Mouse (Mus musculus): Measurements from ENCODE around the gene Pde4b. TPM values are rescaled to one million over a fixed set of nuclear protein-coding genes. Genes with fewer than 3 reads are reported as not detected.

The Pde4b gene
- polyA plus RNA-seq, 1 experiment from 2014 or later, result 6.2 TPM

- DNase-seq (ENCODE audit: low spot score), result no peak
- no peak overlapping the region for H3K4me3 ChIP-seq
- no peaks in the 10 kb centered on the region for H3K36me3 ChIP-seq
- H3K9me3 ChIP-seq (replicated peaks), result no peaks in the 10 kb centered on the region
- 94% methylated on average over 4 of the region's 4 CpGs for WGBS
- no peak overlapping the region for H3K27ac ChIP-seq
- peaks cover 32% of the 10 kb centered on the region for H3K27me3 ChIP-seq (ENCODE audit: low read depth, poor library complexity, severe bottlenecking)
- H3K4me1 ChIP-seq, result peaks cover 3% of the 10 kb centered on the region; the same call in 1 of the 2 replicates
These were observed 411.0 kb downstream of the Pde4b start for GRCm38 (mm10) chr4:102498169-102498919.

- whole genome bisulfite sequencing, result 86% methylated on average over 1 of the region's 1 CpGs
- Histone ChIP-seq H3K4me3 (no peak overlapping the region), H3K36me3 (no peaks in the 10 kb centered on the region), H3K27ac (no peak overlapping the region), H3K4me1 (peaks cover 3% of the 10 kb centered on the region; the same call in 1 of the 2 replicates), H3K27me3 (ENCODE audit: low read depth, poor library complexity, severe bottlenecking) (peaks cover 30% of the 10 kb centered on the region), H3K9me3 (replicated peaks) (no peaks in the 10 kb centered on the region)
- no peak for DNase-seq (ENCODE audit: low spot score)
These were observed 411.6 kb downstream of the Pde4b start for GRCm38 (mm10) chr4:102498920-102499316.

GRCm38 (mm10) chr4:102505714-102506113 is 418.4 kb downstream of the Pde4b start:
- Histone ChIP-seq H3K27me3 (ENCODE audit: low read depth, poor library complexity, severe bottlenecking) (no peaks in the 10 kb centered on the region; the same call in 1 of the 2 replicates), H3K9me3 (replicated peaks) (no peaks in the 10 kb centered on the region), H3K4me1 (peaks cover 3% of the 10 kb centered on the region; the same call in 1 of the 2 replicates), H3K27ac (no peak overlapping the region), H3K4me3 (no peak overlapping the region), H3K36me3 (no peaks in the 10 kb centered on the region)
- DNase-seq (ENCODE audit: low spot score), result no peak
- 72% methylated on average over 6 of the region's 6 CpGs for WGBS

- no peak overlapping the region for H3K27ac ChIP-seq
- peaks cover 12% of the 10 kb centered on the region for H3K4me1 ChIP-seq
- H3K9me3 ChIP-seq (replicated peaks), result no peaks in the 10 kb centered on the region
- H3K27me3 ChIP-seq (ENCODE audit: low read depth, poor library complexity, severe bottlenecking), result peaks cover 5% of the 10 kb centered on the region
- 80% methylated on average over 15 of the region's 15 CpGs for WGBS
- H3K36me3 ChIP-seq, result no peaks in the 10 kb centered on the region
- no peak overlapping the region for H3K4me3 ChIP-seq
- DNase-seq (ENCODE audit: low spot score), result no peak
These were observed 419.3 kb downstream of the Pde4b start for GRCm38 (mm10) chr4:102506376-102507280.

- Histone ChIP-seq H3K27me3 (ENCODE audit: low read depth, poor library complexity, severe bottlenecking) (peaks cover 12% of the 10 kb centered on the region), H3K9me3 (replicated peaks) (no peaks in the 10 kb centered on the region), H3K4me1 (peaks cover 10% of the 10 kb centered on the region), H3K36me3 (no peaks in the 10 kb centered on the region), H3K4me3 (no peak overlapping the region), H3K27ac (no peak overlapping the region)
- DNase-seq (ENCODE audit: low spot score), result no peak
- WGBS, result 91% methylated on average over 9 of the region's 9 CpGs
These were observed 420.0 kb downstream of the Pde4b start for GRCm38 (mm10) chr4:102507344-102507743.

- H3K4me3 ChIP-seq, result no peak overlapping the region
- 87% methylated on average over 2 of the region's 2 CpGs for WGBS
- DNase-seq (ENCODE audit: low spot score), result no peak
- H3K9me3 ChIP-seq (replicated peaks), result no peaks in the 10 kb centered on the region
- H3K4me1 ChIP-seq, result peaks cover 10% of the 10 kb centered on the region
- peaks cover 14% of the 10 kb centered on the region for H3K27me3 ChIP-seq (ENCODE audit: low read depth, poor library complexity, severe bottlenecking)
- no peaks in the 10 kb centered on the region for H3K36me3 ChIP-seq
- H3K27ac ChIP-seq, result no peak overlapping the region
These were observed 420.4 kb downstream of the Pde4b start for GRCm38 (mm10) chr4:102507753-102508152.

- peaks cover 10% of the 10 kb centered on the region for H3K4me1 ChIP-seq
- no peaks in the 10 kb centered on the region for H3K9me3 ChIP-seq (replicated peaks)
- DNase-seq (ENCODE audit: low spot score), result no peak
- no peaks in the 10 kb centered on the region for H3K36me3 ChIP-seq
- no peak overlapping the region for H3K4me3 ChIP-seq
- H3K27ac ChIP-seq, result no peak overlapping the region
- whole genome bisulfite sequencing, result 78% methylated on average over 6 of the region's 6 CpGs
- peaks cover 14% of the 10 kb centered on the region for H3K27me3 ChIP-seq (ENCODE audit: low read depth, poor library complexity, severe bottlenecking)
These were observed 422.7 kb downstream of the Pde4b start for GRCm38 (mm10) chr4:102510061-102510460.

- H3K9me3 ChIP-seq (replicated peaks), result no peaks in the 10 kb centered on the region
- peaks cover 10% of the 10 kb centered on the region for H3K4me1 ChIP-seq
- H3K27ac ChIP-seq, result peak overlapping the region; percentile 72; the same call in 1 of the 2 replicates
- peak; percentile 48 for DNase-seq (ENCODE audit: low spot score)
- H3K27me3 ChIP-seq (ENCODE audit: low read depth, poor library complexity, severe bottlenecking), result peaks cover 14% of the 10 kb centered on the region
- 47% methylated on average over 8 of the region's 8 CpGs for WGBS
- H3K36me3 ChIP-seq, result no peaks in the 10 kb centered on the region
- H3K4me3 ChIP-seq, result peak overlapping the region; percentile 34
These were observed 423.6 kb downstream of the Pde4b start for GRCm38 (mm10) chr4:102510939-102511391.

GRCm38 (mm10) chr4:102511511-102511910 is 424.2 kb downstream of the Pde4b start:
- WGBS, result 14% methylated on average over 11 of the region's 11 CpGs
- Histone ChIP-seq H3K27me3 (ENCODE audit: low read depth, poor library complexity, severe bottlenecking) (peaks cover 14% of the 10 kb centered on the region), H3K4me3 (peak overlapping the region; percentile 34), H3K4me1 (peaks cover 10% of the 10 kb centered on the region), H3K9me3 (replicated peaks) (no peaks in the 10 kb centered on the region), H3K27ac (peak overlapping the region; percentile 72), H3K36me3 (no peaks in the 10 kb centered on the region)
- DNase-seq (ENCODE audit: low spot score), result peak; percentile 45

- peaks cover 10% of the 10 kb centered on the region for H3K4me1 ChIP-seq
- H3K36me3 ChIP-seq, result no peaks in the 10 kb centered on the region
- no peak overlapping the region for H3K4me3 ChIP-seq
- H3K27ac ChIP-seq, result no peak overlapping the region
- no peaks in the 10 kb centered on the region for H3K9me3 ChIP-seq (replicated peaks)
- no peak for DNase-seq (ENCODE audit: low spot score)
- peaks cover 14% of the 10 kb centered on the region for H3K27me3 ChIP-seq (ENCODE audit: low read depth, poor library complexity, severe bottlenecking)
- WGBS, result 84% methylated on average over 7 of the region's 7 CpGs
These were observed 425.6 kb downstream of the Pde4b start for GRCm38 (mm10) chr4:102512940-102513339.

GRCm38 (mm10) chr4:102513514-102513913 is 426.2 kb downstream of the Pde4b start:
- 83% methylated on average over 5 of the region's 5 CpGs for WGBS
- Histone ChIP-seq H3K9me3 (replicated peaks) (no peaks in the 10 kb centered on the region), H3K4me1 (peaks cover 10% of the 10 kb centered on the region)

GRCm38 (mm10) chr4:102514972-102515835 is 427.9 kb downstream of the Pde4b start:
- Histone ChIP-seq H3K4me1 (peaks cover 10% of the 10 kb centered on the region), H3K36me3 (no peaks in the 10 kb centered on the region), H3K27me3 (ENCODE audit: low read depth, poor library complexity, severe bottlenecking) (peaks cover 14% of the 10 kb centered on the region), H3K9me3 (replicated peaks) (no peaks in the 10 kb centered on the region), H3K4me3 (no peak overlapping the region), H3K27ac (no peak overlapping the region)
- no peak for DNase-seq (ENCODE audit: low spot score)
- WGBS, result 66% methylated on average over 3 of the region's 3 CpGs

More at GRCm38 (mm10) chr4:102513514-102513913, 426.2 kb downstream of the Pde4b start:
- no peak for DNase-seq (ENCODE audit: low spot score)
- Histone ChIP-seq H3K4me3 (no peak overlapping the region), H3K27me3 (ENCODE audit: low read depth, poor library complexity, severe bottlenecking) (peaks cover 14% of the 10 kb centered on the region), H3K27ac (no peak overlapping the region), H3K36me3 (no peaks in the 10 kb centered on the region)
